8 mouse cellular contexts compared by ENCODE assay signal in genomic region chr19:8871267-8872186, GRCm38 (mm10). TPM values are rescaled to one million over a fixed set of nuclear protein-coding genes. Genes with fewer than 3 reads are reported as not detected.
DNase-seq lines count a peak whose midpoint lies in the region; ATAC-seq and TF ChIP-seq lines count a peak whose summit lies in the region.

TSS of gene Ubxn1 (plus strand) at chr19:8871496.

- intact Hi-C loops in heart, adult 2 months (cut with DNase I): loop anchor here (1.0 to 5.0 kb wide), 4 partner anchors 9 to 96 kb away; partner anchors contain the start of genes 1810009A15Rik, Eef1g, Gm49416 and Polr2g

- ATAC-seq in embryonic facial prominence, embryonic 14.5 days (ENCODE audit: low read depth): peak; percentile 98
- ATAC-seq in limb, embryonic 13.5 days (ENCODE audit: low FRiP score, low read depth): peak; percentile 98
- peak; percentile 98 for ATAC-seq in midbrain, embryonic 16.5 days

- TF ChIP-seq POLR2A in heart, adult 2 months (IDR thresholded peaks at IDR 0.05; ENCODE audit: insufficient read depth, low read depth, low read length): peak; percentile 87

- TF ChIP-seq EP300 in heart, adult 2 months (IDR thresholded peaks at IDR 0.05; ENCODE audit: insufficient read depth, low read depth, low read length): peak; percentile 96

- H3K9ac ChIP-seq in embryonic facial prominence, embryonic 14.5 days (ENCODE audit: low read depth, low read length): peak within 1 kb of the TSS; percentile 96
- peak within 1 kb of the TSS; percentile 83 for H3K9ac ChIP-seq in heart, adult 2 months (ENCODE audit: low read depth, low read length)
- H3K9ac ChIP-seq in limb, embryonic 13.5 days: peak within 1 kb of the TSS; percentile 98
- H3K9ac ChIP-seq in midbrain, embryonic 16.5 days (ENCODE audit: low read depth, low read length): peak within 1 kb of the TSS; percentile 97

- peaks cover 4% of the 10 kb centered on the region; the same call in 1 of the 2 replicates for H3K4me1 ChIP-seq in embryonic facial prominence, embryonic 14.5 days (ENCODE audit: control insufficient read depth, insufficient read depth, low read length)
- H3K4me1 ChIP-seq in heart, adult 2 months (ENCODE audit: control insufficient read depth, insufficient read depth, low read length): peaks cover 3% of the 10 kb centered on the region
- H3K4me1 ChIP-seq in limb, embryonic 13.5 days: peaks cover 9% of the 10 kb centered on the region
- peaks cover 12% of the 10 kb centered on the region for H3K4me1 ChIP-seq in midbrain, embryonic 16.5 days (ENCODE audit: control insufficient read depth, insufficient read depth, low read length)

- TF ChIP-seq CTCF in heart, adult 2 months (IDR thresholded peaks at IDR 0.05): no peak

- peak within 1 kb of the TSS; percentile 90 for H3K4me2 ChIP-seq in embryonic facial prominence, embryonic 14.5 days (ENCODE audit: low read depth, low read length)
- peak within 1 kb of the TSS; percentile 92 for H3K4me2 ChIP-seq in limb, embryonic 13.5 days (replicated peaks)
- H3K4me2 ChIP-seq in midbrain, embryonic 16.5 days (ENCODE audit: low read length): peak within 1 kb of the TSS; percentile 95

- no peaks in the 10 kb centered on the region for H3K27me3 ChIP-seq in embryonic facial prominence, embryonic 14.5 days (replicated peaks; ENCODE audit: control insufficient read depth, insufficient read depth, low read length)
- no peaks in the 10 kb centered on the region for H3K27me3 ChIP-seq in heart, adult 2 months (ENCODE audit: control insufficient read depth, insufficient read depth, low read length)
- H3K27me3 ChIP-seq in limb, embryonic 13.5 days: no peaks in the 10 kb centered on the region
- no peaks in the 10 kb centered on the region for H3K27me3 ChIP-seq in midbrain, embryonic 16.5 days (ENCODE audit: control insufficient read depth, insufficient read depth, low read depth, low read length)

- peak within 1 kb of the TSS; percentile 75 for H3K27ac ChIP-seq in embryonic facial prominence, embryonic 14.5 days (replicated peaks; ENCODE audit: low read depth, low read length)
- H3K27ac ChIP-seq in heart, adult 2 months: peak within 1 kb of the TSS; percentile 94
- peak within 1 kb of the TSS; percentile 69 for H3K27ac ChIP-seq in limb, embryonic 13.5 days
- H3K27ac ChIP-seq in midbrain, embryonic 16.5 days (ENCODE audit: low read length): peak within 1 kb of the TSS; percentile 81

- peaks cover 32% of the 10 kb centered on the region for H3K36me3 ChIP-seq in embryonic facial prominence, embryonic 14.5 days (ENCODE audit: control insufficient read depth, insufficient read depth, low read length)
- H3K36me3 ChIP-seq in heart, adult 2 months (ENCODE audit: control insufficient read depth, insufficient read depth, low read length): peaks cover 2% of the 10 kb centered on the region; the same call in 1 of the 2 replicates
- peaks cover 36% of the 10 kb centered on the region for H3K36me3 ChIP-seq in limb, embryonic 13.5 days
- peaks cover 6% of the 10 kb centered on the region; the same call in 1 of the 2 replicates for H3K36me3 ChIP-seq in midbrain, embryonic 16.5 days (ENCODE audit: control insufficient read depth, insufficient read depth, low read length)

- no peaks in the 10 kb centered on the region for H3K9me3 ChIP-seq in embryonic facial prominence, embryonic 14.5 days (ENCODE audit: control insufficient read depth, low read length)
- H3K9me3 ChIP-seq in limb, embryonic 13.5 days: no peaks in the 10 kb centered on the region
- no peaks in the 10 kb centered on the region for H3K9me3 ChIP-seq in midbrain, embryonic 16.5 days (replicated peaks; ENCODE audit: control insufficient read depth, low read length, poor library complexity, severe bottlenecking)

- 0 out of 2 replicates have a peak, but pooled peaks cover 1% of the 10 kb centered on the region for H3K79me2 ChIP-seq in heart, adult 2 months (replicated peaks; ENCODE audit: control insufficient read depth, insufficient read depth, low read length)

- peak; percentile 100 for DNase-seq in 3T3-L1 (ENCODE audit: low read depth, low spot score)
- peak; percentile 80 to 97 for DNase-seq in adrenal gland, postnatal 4 days (ENCODE audit: low spot score in 2 of 2)
- peak; percentile 99 for DNase-seq in embryonic facial prominence, embryonic 14.5 days (ENCODE audit: low spot score)
- DNase-seq in heart, adult 2 months: peak; percentile 98 to 99
- DNase-seq in kidney, adult 8-10 months: peak; percentile 98
- DNase-seq in spleen, postnatal 10 days (ENCODE audit: low spot score in 2 of 2): peak; percentile 89 to 96

- under 1% methylated on average over 42 of the region's 59 CpGs for WGBS in embryonic facial prominence, embryonic 14.5 days
- 1% methylated on average over 59 of the region's 59 CpGs for WGBS in heart, adult 2 months
- WGBS in limb, embryonic 13.5 days: 1% methylated on average over 59 of the region's 59 CpGs
- 1% methylated on average over 54 of the region's 59 CpGs for WGBS in midbrain, embryonic 16.5 days

- peak within 1 kb of the TSS; percentile 78 for H3K4me3 ChIP-seq in embryonic facial prominence, embryonic 14.5 days (ENCODE audit: low read depth, low read length)
- H3K4me3 ChIP-seq in heart, adult 2 months: peak within 1 kb of the TSS; percentile 91
- peak within 1 kb of the TSS; percentile 99 for H3K4me3 ChIP-seq in limb, embryonic 13.5 days
- H3K4me3 ChIP-seq in midbrain, embryonic 16.5 days (ENCODE audit: low read depth, low read length): peak within 1 kb of the TSS; percentile 88

RNA-seq across cellular contexts. Expression of gene Ubxn1, which starts in this region (rescaled TPM):
- total RNA-seq in adrenal gland, postnatal 4 days (2021): 100 to 1,000 TPM; 217 to 224 TPM
- polyA plus RNA-seq in embryonic facial prominence, embryonic 14.5 days (2014; fragmentation: Nextera tagmentation; extraction: Ambion mirVana): 144 and 149 TPM in 2 replicates
- 100 to 1,000 TPM; 108 to 135 TPM for total RNA-seq in heart, adult 2 months (2021)
- polyA plus RNA-seq in heart, adult 2 months (2012; rRNA removed): 60.7 and 62.2 TPM in 2 replicates
- 179 TPM in 2 replicates for polyA plus RNA-seq in limb, embryonic 13.5 days (2015; fragmentation: Nextera tagmentation; extraction: Ambion mirVana)
- 130 and 142 TPM in 2 replicates for polyA plus RNA-seq in midbrain, embryonic 16.5 days (2015; fragmentation: Nextera tagmentation; extraction: Ambion mirVana)

Comparison
In these comparisons a context has a peak if more than half of its experiments do, and no peak if none do; other contexts are left out.
1. Peak in every context shown above with its lines: DNase-seq, ATAC-seq, H3K4me3 ChIP-seq and H3K27ac ChIP-seq.